Mouse (Mus musculus): ENCODE measurements around the gene Fam243.
A peak's percentile ranks its signal among the peaks of the same experiment; 100 is the strongest.

Gene Fam243

GRCm38 (mm10) chr16:92321341-92321740 lies at the start of gene Fam243:
TSS of gene Fam243 (minus strand) at chr16:92321441.
- DNase-seq (ENCODE audit: low spot score): no peak

GRCm38 (mm10) chr16:92369260-92369659 lies 48.0 kb upstream of the Fam243 start:
- DNase-seq (ENCODE audit: low spot score): peak; percentile 68

- no peak for DNase-seq (ENCODE audit: low spot score)
Measured at GRCm38 (mm10) chr16:92365477-92365876, 44.2 kb upstream of the Fam243 start.

DNA sequence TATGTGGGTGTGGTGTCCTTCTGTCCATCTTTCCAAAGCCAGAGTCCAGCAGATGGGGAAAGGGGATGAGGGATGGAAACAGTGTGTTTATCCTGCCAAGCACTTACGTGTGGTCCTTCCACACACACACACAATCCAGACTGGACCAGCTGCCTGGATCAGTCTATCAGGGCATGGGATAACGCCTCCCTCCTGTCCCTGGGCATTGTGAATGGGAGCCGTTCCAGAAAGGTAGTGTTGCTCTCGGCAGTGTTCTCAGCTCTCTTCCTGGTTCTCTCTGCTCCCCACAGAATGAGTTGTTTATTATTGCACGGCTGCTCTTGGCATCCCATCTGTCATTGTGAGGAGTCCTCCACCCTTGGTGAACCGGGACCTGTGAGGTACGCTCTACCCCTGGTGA lies 39.5 kb upstream of the Fam243 start:
- DNase-seq (ENCODE audit: low spot score): no peak

- no peak for DNase-seq (ENCODE audit: low spot score)
Measured at GRCm38 (mm10) chr16:92359229-92359628, 38.0 kb upstream of the Fam243 start, which contains the start of gene Kcne1. TSS of gene Kcne1 (minus strand) at chr16:92359468.

GRCm38 (mm10) chr16:92358734-92359133 lies 37.5 kb upstream of the Fam243 start:
- peak; percentile 52 for DNase-seq (ENCODE audit: low spot score)

DNA sequence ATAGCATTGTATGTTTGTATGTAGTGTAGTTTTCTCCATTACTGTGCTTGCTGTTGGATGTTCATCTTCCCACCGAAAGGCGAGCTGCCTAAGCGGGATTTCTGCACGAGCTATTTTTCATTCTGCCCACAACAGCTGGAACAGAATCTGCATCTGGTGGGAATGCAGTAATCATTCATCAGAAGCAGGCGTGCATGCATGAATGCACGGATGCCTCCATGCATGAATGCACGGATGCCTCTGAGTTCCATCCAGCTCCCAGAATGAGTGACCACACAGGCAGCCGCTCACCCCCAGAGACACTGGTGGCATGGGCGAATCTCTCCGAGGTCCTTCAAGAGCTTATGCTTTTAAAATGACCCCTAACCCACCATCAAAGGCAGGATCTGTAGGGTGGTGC lies 36.3 kb upstream of the Fam243 start:
- DNase-seq (ENCODE audit: low spot score): peak; percentile 54

DNA sequence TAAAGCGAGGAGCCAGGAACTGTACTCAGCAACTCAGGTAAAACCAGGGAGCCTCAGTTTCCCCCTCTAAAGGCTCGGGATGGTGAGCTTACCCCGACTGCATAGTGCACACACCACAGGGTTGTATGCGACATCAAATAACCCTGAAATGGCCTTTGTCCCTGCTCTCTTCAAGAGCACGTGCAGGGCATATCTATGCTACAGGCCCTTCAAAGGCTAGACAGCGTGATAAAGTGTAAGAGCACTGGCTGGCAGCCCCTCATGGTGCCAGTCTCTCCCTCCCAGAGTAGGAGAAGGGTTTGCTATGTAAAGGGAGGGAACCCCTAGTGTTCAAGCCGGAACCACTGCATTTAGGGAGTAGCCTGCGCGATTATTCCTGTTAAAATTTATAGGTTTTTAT lies 35.8 kb upstream of the Fam243 start:
- no peak for DNase-seq (ENCODE audit: low spot score)

DNA sequence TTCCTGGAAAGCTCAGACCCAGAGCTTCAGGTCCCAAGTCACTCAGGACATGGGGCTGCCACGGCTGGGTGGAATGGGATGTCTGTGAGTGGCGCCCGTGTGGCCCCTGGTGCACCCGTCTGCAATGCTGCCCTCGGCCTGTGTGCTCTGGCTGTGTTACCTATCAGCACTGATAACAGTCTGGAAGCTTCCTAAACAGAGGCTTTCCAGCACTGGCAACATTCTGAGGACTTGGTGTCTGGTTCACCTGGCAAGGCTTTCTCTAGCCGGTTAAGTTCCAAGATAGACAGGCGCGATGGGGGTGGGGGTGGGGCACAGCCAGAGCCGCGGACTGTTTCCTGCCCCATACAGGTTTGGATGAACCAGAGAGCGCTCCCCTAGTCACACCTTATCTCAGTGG lies 34.7 kb upstream of the Fam243 start:
- no peak for DNase-seq (ENCODE audit: low spot score)

DNA sequence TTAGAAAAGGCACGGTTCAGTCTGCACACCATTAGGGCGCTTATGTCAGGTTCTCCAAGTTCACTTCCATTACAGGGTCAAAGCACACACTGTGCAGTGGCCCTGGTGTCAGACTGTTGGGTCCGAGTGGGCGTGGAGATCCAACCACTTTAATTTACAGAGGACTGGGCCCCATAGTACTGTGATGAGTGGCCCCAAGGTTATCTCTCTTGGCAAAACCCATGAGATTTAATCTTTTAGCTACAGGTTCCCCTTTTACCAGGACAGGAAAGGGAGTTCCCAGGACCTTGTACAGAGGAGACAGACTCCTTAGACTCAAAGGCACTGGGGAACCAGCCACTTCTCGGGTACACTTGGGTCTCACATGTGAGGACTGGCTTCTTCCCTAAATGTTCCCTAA lies 34.1 kb upstream of the Fam243 start:
- no peak for DNase-seq (ENCODE audit: low spot score)

GRCm38 (mm10) chr16:92353897-92354296 lies 32.7 kb upstream of the Fam243 start:
- DNase-seq (ENCODE audit: low spot score): no peak

GRCm38 (mm10) chr16:92353295-92353694 lies 32.1 kb upstream of the Fam243 start:
- DNase-seq (ENCODE audit: low spot score): no peak

- DNase-seq (ENCODE audit: low spot score): no peak
Measured at GRCm38 (mm10) chr16:92348941-92349340, 27.7 kb upstream of the Fam243 start.

GRCm38 (mm10) chr16:92346297-92346916 lies 25.2 kb upstream of the Fam243 start:
- peak; percentile 78 for DNase-seq (ENCODE audit: low spot score)

GRCm38 (mm10) chr16:92345177-92345576 lies 23.9 kb upstream of the Fam243 start:
- DNase-seq (ENCODE audit: low spot score): no peak

DNA sequence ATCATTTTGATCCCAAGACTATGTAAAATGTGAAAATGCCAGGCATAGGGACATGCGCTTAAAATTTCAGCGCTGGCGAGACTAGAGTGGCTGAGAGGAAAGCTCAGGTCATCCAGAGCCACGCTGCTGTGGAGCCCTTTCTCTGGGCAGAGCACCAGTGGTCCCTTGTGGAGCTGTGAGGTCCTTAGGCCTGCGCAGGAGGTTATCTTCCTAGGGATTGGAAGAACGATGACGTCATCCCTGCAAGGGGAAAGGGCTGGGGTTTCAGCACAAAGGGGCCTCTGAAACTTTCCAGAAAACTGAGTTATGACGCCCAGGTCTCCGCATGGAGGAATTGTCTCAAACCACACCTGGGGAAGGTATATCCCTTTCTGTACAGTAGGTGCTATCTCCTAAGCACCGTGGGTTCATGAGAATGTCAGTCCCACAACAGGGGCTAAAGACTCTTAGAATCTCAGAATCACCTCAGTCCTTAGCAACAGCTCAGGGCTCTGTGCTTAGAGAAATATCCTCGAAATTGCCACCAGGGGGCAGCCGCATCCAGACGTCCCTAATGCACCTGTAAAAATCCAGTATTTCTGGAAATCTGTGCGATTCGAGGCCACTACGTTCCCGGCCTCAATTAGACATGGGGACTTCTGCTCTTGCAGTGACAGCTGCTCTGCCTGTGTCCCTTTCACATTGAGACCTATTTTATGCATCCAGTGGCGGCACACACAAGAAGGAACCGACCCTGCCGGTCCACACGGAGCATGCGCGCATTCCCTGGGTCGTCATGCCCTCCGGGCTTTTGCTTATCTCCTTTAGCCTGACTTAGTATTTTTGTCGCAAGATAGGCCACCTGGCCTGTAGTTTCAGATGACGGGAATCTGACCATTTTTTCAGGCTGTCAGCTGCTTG lies 19.6 kb upstream of the Fam243 start:
- DNase-seq (ENCODE audit: low spot score): peak; percentile 90

DNA sequence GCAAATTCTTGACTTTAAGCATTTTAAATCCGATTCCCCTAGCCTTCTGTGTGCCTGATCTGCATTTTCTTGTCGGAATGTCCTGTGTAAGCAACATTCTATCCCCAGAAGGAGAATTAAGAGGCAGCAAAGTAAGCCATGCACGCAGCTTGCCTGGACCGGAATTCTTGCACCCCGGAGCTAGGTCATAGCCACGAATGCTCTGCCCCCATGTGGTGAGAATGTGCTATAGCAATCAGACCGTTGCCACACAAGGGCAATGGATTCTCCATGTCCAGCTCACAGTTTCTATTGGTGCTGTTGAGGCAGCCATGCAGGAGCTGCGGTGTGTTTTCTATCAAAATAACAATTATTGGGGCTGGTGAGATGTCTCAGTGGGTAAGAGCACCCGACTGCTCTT lies 15.0 kb upstream of the Fam243 start:
- peak; percentile 94 for DNase-seq (ENCODE audit: low spot score)

DNA sequence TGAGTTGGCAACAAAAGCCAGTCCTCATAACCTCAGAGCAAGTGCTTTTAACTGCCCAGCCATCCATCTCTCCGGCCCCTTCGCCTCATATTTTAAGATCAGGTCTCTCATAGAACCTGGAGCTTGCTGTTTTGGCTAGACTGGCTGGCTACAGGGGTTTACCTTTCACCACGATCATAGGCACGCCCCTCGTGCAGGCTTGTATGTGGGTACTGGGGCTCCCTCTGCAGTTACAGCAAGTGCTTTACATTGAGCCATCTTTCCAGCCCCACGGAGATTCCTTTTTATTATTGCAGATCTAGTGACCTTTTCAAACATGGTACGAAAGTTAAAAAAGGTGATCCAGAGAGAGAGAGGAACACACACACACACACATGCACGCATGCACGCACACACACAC lies 13.4 kb upstream of the Fam243 start:
- DNase-seq (ENCODE audit: low spot score): no peak

- no peak for DNase-seq (ENCODE audit: low spot score)
Measured at GRCm38 (mm10) chr16:92330966-92331365, 9.7 kb upstream of the Fam243 start.

GRCm38 (mm10) chr16:92327911-92328310 lies 6.7 kb upstream of the Fam243 start:
- no peak for DNase-seq (ENCODE audit: low spot score)

DNA sequence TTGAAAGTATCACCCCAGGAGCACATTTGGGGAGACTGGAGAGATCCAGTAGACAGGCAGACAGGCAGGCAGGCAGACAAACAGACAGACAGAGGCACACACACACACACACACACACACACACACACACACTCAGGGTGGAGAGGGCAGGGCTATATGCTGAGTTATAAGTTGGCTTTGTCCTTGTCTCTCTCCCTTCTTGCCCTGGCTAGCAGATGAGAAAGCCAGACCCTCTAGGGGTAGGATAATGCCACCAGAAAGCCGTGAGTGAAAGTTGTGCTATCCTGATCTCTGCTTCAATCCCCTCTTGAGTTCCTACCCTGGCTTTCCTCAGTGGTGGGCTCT lies 3.8 kb upstream of the Fam243 start:
- no peak for DNase-seq (ENCODE audit: low spot score)

DNA sequence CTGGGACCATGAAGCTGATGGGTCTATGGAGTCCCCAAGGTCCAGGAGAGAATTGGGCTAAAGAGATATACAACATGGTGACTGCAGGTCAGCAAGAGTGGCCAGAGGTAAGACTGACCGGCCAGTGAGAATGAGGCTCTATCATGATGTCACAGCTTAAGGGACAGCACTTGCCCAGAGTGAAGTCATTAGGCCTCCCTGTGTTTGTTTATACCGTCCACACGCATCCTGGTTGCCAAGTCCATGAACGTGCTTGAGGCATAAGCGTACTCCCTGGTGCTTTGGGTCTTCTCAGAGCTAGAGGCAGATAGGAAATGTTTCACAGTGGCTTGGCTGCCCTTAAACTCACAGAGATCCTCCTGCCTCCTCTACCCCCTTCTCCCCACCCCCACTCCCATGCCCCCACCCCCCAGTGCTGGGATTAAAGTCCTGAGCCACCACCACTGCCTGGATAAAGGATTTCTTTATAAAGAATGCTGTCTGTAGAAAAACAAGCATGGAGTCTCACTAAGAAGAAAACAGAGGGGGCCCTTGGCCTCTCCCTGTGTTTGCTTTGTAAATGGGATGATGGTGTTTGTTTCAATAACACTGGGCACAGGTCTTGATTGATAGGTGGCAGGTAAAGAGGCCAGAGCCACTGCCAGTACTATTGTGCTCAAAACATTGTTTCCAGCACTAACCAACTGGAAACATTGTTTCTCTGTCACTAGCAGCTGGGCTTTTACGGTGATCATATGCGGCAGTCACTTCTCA lies 3.2 kb upstream of the Fam243 start:
- DNase-seq (ENCODE audit: low spot score): no peak

GRCm38 (mm10) chr16:92320361-92320760 lies 880 bp downstream of the Fam243 start:
- DNase-seq (ENCODE audit: low spot score): no peak

Data from embryo, embryonic 10.5 days (tissue).